Mouse (Mus musculus) kidney, embryonic 15.5 days (tissue): ENCODE measurements around the gene Lmntd1. TPM values are rescaled to one million over a fixed set of nuclear protein-coding genes. Genes with fewer than 3 reads are reported as not detected.
A peak's percentile ranks its signal among the peaks of the same experiment; 100 is the strongest.

Source experiments
- ATAC-seq: fragments of 200-750 bp; cut with Nextera tagmentation; replicated peaks from 2 replicates; pipeline ENCODE4 v1.8.0; 2017; ENCODE audit warnings: moderate TSS enrichment; ENCODE audit not compliant: low FRiP score
- H3K27ac ChIP-seq: fragments of 300-500 bp; sonication (generic); 2 replicates; pipeline ENCODE4 v1.5.1; 2015; ENCODE audit warnings: mild to moderate bottlenecking, inconsistent platforms
- H3K27me3 ChIP-seq: fragments of 300-500 bp; sonication (generic); 2 replicates; pipeline ENCODE4 v1.6.1; 2015; ENCODE audit warnings: inconsistent platforms
- H3K36me3 ChIP-seq: fragments of 300-500 bp; sonication (generic); 2 replicates; pipeline ENCODE4 v1.6.1; 2015; ENCODE audit warnings: inconsistent platforms
- H3K4me1 ChIP-seq: fragments of 300-500 bp; sonication (generic); 2 replicates; pipeline ENCODE4 v1.6.1; 2015; ENCODE audit warnings: inconsistent platforms
- H3K4me2 ChIP-seq: fragments of 300-500 bp; sonication (generic); 2 replicates; pipeline ENCODE4 v1.6.1; 2015; ENCODE audit warnings: moderate library complexity, mild to moderate bottlenecking, inconsistent platforms
- H3K4me3 ChIP-seq: fragments of 300-500 bp; sonication (generic); replicated peaks from 2 replicates; pipeline ENCODE4 v1.5.1; 2015; ENCODE audit warnings: mild to moderate bottlenecking, inconsistent platforms
- H3K9ac ChIP-seq: fragments of 300-500 bp; sonication (generic); 2 replicates; pipeline ENCODE4 v1.6.1; 2015; ENCODE audit warnings: mild to moderate bottlenecking, inconsistent platforms
- H3K9me3 ChIP-seq: fragments of 300-500 bp; sonication (generic); replicated peaks from 2 replicates; pipeline ENCODE4 v1.6.1; 2016; ENCODE audit warnings: inconsistent platforms
- WGBS: fragments of 180-500 bp; shearing (Covaris S2); methylation state at CpG from one replicate; pipeline ENCODE4 v1.1.7; 2015; ENCODE audit warnings: mixed read lengths; 5-methylcytosine and 5-hydroxymethylcytosine counted together
- polyA plus RNA-seq: library from polyadenylated mRNA; unstranded; fragments of >200 nt; fragmentation: Nextera tagmentation; extraction: Ambion mirVana; gene quantifications from 2 replicates; pipeline ENCODE4 v1.2.1, GENCODE M21; 2015

The Lmntd1 gene
- polyA plus RNA-seq, 1 experiment from 2014 or later, result 2.4 TPM

DNA sequence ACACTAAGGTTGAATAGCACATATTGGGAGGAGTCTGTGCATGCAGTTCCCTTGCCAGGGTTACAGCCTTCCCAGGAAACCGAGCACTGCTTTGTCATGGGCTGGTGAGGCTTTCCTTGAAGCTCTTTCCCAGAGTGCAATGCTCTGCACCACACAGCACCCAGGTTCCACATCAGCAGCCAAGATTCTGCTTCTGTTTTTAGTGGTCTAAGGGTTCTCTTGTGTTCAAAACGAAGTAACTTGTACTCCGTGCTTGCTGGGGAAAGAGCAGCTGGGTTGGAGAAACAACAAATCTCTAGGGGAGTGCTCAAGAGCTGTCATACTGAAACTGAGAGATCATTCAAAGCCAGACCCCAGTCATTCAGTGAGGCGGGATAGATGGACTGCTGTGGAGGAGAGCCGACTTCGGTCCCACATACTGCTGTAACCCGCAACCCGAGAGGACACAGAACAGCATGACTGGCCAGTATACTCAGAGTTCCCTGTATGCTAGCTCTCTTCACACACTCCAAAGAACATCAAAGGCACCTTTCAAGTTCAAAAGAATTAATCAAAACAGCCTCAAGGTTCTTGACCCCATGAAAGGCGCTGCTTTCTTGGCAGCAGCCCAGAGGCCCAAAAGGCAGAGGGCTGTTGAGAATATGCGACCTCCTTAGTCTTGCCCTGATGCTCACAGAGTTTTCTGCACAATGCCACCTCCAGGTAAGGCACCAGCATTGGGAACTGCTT is 35.5 kb downstream of the Lmntd1 start:
- Histone ChIP-seq H3K27ac (peak overlapping the region; percentile 78), H3K4me2 (peak overlapping the region; percentile 27; the same call in 1 of the 2 replicates), H3K9ac (no peak overlapping the region), H3K4me1 (peaks cover 33% of the 10 kb centered on the region), H3K4me3 (no peak overlapping the region), H3K9me3 (no peaks in the 10 kb centered on the region), H3K27me3 (no peaks in the 10 kb centered on the region; the same call in 1 of the 2 replicates), H3K36me3 (no peaks in the 10 kb centered on the region)
- 17% methylated on average over 10 of the region's 10 CpGs for WGBS
- ATAC-seq, result peak; percentile 88

DNA sequence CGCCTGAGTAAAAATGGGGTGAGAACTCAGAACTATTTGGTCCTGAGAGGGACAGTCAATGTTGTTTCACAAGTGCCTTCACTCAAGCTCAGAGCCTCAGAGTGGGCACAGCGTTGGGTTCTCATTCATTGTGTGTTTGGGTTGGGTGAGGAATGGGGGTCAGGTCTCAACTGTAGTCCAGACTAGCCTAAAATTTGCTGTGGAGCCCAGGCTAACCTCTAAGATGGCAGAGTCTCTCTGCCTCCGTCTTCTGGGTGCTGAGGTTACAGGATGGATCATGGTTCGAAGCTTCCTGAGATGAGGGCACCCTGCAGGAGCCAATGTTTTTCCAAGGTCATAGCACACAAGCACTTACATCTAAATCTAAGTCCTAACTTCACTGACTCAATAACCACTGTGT is 37.4 kb downstream of the Lmntd1 start:
- WGBS, result 88% methylated on average over 4 of the region's 4 CpGs
- H3K36me3 ChIP-seq, result no peaks in the 10 kb centered on the region
- no peaks in the 10 kb centered on the region for H3K9me3 ChIP-seq
- ATAC-seq, result no peak
- H3K4me3 ChIP-seq, result no peak overlapping the region
- H3K9ac ChIP-seq, result no peak overlapping the region
- H3K4me1 ChIP-seq, result peaks cover 29% of the 10 kb centered on the region
- no peak overlapping the region for H3K4me2 ChIP-seq
- no peaks in the 10 kb centered on the region; the same call in 1 of the 2 replicates for H3K27me3 ChIP-seq
- no peak overlapping the region for H3K27ac ChIP-seq

DNA sequence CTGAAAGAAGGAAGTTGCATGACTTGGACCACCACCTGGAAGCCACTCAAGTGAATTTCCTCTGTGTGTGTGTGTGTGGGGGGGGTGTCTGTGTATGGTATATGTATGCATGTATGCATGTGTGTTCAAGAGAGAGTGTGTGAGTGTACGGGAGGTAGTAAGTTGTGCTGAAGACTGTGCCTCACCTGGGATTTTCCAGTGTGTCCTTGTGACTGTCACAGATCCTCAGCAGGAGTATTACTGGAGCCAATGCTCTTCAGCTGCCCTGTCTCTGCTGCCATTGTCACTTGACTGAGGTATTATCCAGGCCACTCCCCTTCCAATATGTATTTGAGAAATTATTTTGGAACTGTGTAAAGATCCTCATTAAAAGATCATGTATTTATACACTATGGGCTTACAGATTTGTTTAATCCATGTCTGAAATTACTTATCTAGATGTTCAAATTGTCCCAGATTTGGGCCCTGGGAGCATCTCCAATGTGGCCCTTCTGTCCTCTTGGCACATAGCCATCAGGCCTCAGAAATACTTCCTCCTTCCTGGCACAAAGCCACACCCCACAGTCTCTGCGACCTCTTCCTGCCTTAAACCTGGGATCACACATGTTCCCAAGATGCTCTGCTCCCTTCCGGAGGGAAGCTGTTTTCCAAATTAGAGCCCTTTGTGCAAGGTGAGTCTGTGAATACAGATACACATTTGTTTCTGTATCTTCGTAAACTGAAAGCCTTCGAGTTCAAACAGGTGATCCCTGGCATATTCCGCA is 40.7 kb downstream of the Lmntd1 start:
- no peak for ATAC-seq
- no peak overlapping the region for H3K4me3 ChIP-seq
- 82% methylated on average over 6 of the region's 6 CpGs for WGBS

DNA sequence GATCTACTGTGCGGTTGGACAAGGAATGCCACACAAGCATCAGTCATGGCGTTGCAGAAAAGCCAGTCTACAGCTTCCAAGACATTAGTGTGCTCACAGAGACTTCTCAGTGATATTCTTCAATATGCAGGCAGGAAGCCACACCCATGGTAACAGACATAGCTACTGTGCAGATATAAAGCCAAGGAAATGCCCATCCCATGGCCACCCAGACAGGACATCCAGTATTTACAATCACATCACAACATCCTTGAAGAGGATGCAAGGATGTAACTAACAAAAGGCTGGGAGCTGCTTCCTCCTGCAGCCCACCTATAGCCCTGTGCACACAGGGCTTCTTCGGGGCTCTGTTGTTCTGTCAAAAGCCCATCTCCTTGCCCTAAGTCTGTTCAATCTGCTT is 45.4 kb downstream of the Lmntd1 start:
- no peaks in the 10 kb centered on the region for H3K27me3 ChIP-seq
- no peak overlapping the region for H3K4me3 ChIP-seq
- WGBS, result 79% methylated on average over 3 of the region's 3 CpGs
- H3K36me3 ChIP-seq, result no peaks in the 10 kb centered on the region
- no peak overlapping the region for H3K9ac ChIP-seq
- peaks cover 6% of the 10 kb centered on the region; the same call in 1 of the 2 replicates for H3K4me1 ChIP-seq
- ATAC-seq, result no peak
- no peaks in the 10 kb centered on the region for H3K9me3 ChIP-seq
- no peak overlapping the region for H3K27ac ChIP-seq
- H3K4me2 ChIP-seq, result no peak overlapping the region

More for the DNA sequence above, 40.7 kb downstream of the Lmntd1 start:
- H3K4me2 ChIP-seq, result no peak overlapping the region
- no peak overlapping the region for H3K27ac ChIP-seq
- H3K4me1 ChIP-seq, result peaks cover 12% of the 10 kb centered on the region
- H3K9me3 ChIP-seq, result no peaks in the 10 kb centered on the region
- no peak overlapping the region for H3K9ac ChIP-seq
- H3K36me3 ChIP-seq, result no peaks in the 10 kb centered on the region
- H3K27me3 ChIP-seq, result no peaks in the 10 kb centered on the region

DNA sequence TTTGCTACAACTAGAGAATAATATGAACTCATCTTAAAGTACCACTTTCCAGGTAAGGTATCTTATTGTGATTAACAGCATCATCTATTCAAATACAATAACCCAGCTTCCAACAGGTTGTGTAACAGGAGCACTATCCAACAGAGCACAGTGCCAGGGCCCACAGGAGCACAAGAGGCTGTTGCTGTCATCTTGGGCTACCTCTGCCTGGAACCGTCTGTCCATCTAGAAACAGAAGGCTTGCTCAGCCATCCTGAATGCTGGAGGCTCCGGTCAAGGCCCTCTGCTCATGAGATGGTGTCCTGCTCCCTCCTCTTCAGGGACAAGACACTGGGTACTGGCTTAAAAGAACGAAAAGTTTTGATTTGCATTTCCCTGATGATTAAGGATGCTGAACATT is 46.3 kb downstream of the Lmntd1 start:
- no peaks in the 10 kb centered on the region for H3K36me3 ChIP-seq
- H3K4me3 ChIP-seq, result no peak overlapping the region
- no peak overlapping the region for H3K9ac ChIP-seq
- WGBS, result 91% methylated on average over 3 of the region's 3 CpGs
- H3K27ac ChIP-seq, result no peak overlapping the region
- no peak overlapping the region for H3K4me2 ChIP-seq
- no peaks in the 10 kb centered on the region for H3K9me3 ChIP-seq
- H3K27me3 ChIP-seq, result no peaks in the 10 kb centered on the region
- peaks cover 6% of the 10 kb centered on the region; the same call in 1 of the 2 replicates for H3K4me1 ChIP-seq
- no peak for ATAC-seq

DNA sequence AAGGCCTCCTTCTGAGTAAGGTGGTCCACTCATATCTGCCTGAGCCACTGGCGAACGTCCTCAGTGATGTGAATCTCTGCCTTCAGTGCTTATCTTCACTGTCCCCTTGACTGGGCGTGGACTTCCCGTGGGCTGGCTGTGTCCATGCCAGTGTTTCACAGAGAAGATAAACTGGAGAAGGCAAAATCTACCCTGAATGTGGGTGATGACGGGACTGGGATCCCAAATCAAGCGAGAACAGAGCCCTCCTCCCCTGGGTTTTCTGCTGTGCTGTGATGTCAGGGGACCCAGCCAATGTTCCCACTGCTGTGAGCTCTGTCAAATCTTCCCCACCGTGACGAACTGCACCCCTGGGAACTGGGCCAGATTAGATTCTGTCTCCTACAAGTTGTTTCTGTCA is 46.8 kb downstream of the Lmntd1 start:
- H3K9ac ChIP-seq, result no peak overlapping the region
- no peak for ATAC-seq
- WGBS, result 74% methylated on average over 8 of the region's 8 CpGs

DNA sequence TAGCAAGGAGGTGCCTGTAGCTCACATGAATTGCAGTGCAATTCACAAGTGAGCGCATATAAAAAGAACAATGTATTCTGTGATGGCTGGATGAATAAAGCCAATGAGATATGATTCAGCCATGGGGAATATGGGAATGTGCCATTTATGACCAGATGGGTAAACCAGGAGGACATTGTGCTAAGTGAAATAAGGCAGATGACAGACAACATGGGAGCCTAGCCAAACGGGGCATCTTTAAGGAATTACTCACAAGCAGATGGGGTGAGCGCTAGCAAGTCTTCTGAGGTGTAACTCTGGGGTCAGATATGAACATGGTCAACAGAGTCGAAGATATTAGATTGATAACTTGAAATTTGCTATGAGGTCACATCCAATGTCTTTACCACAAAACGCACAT is 48.5 kb downstream of the Lmntd1 start:
- H3K4me1 ChIP-seq, result peaks cover 6% of the 10 kb centered on the region; the same call in 1 of the 2 replicates
- 94% methylated on average over 5 of the region's 5 CpGs for WGBS
- no peak overlapping the region for H3K4me3 ChIP-seq
- H3K9me3 ChIP-seq, result no peaks in the 10 kb centered on the region
- no peak overlapping the region for H3K9ac ChIP-seq
- no peak overlapping the region for H3K4me2 ChIP-seq
- no peaks in the 10 kb centered on the region for H3K27me3 ChIP-seq
- no peak for ATAC-seq
- no peak overlapping the region for H3K27ac ChIP-seq
- H3K36me3 ChIP-seq, result no peaks in the 10 kb centered on the region

More for the DNA sequence above, 46.8 kb downstream of the Lmntd1 start:
- no peaks in the 10 kb centered on the region for H3K9me3 ChIP-seq
- H3K4me3 ChIP-seq, result no peak overlapping the region
- H3K27me3 ChIP-seq, result no peaks in the 10 kb centered on the region
- no peaks in the 10 kb centered on the region for H3K36me3 ChIP-seq
- H3K4me2 ChIP-seq, result no peak overlapping the region
- peaks cover 6% of the 10 kb centered on the region; the same call in 1 of the 2 replicates for H3K4me1 ChIP-seq
- no peak overlapping the region for H3K27ac ChIP-seq

DNA sequence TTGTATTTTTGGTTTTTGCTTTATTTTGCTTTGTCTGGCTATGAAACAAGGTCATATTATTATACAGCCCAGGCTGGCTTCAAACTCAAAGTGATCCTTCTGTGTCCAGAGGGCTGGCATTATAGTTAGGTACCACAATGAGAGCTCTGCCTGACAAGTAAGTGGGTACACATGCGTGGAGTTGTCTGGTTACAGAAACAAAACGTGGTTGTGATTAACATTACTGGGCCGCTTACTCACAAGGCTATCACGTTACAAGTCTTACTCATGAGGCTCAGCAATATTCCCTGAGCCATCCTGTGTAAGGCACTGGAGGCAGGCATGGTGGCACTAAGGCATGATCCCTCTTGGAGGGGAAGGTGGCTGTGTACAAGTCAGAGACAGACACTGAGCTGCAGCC is 49.4 kb downstream of the Lmntd1 start:
- no peaks in the 10 kb centered on the region for H3K9me3 ChIP-seq
- H3K4me1 ChIP-seq, result peaks cover 6% of the 10 kb centered on the region; the same call in 1 of the 2 replicates
- WGBS, result 51% methylated on average over 4 of the region's 4 CpGs
- H3K9ac ChIP-seq, result no peak overlapping the region
- no peak for ATAC-seq
- no peaks in the 10 kb centered on the region for H3K36me3 ChIP-seq
- H3K27me3 ChIP-seq, result no peaks in the 10 kb centered on the region
- no peak overlapping the region for H3K4me3 ChIP-seq
- no peak overlapping the region for H3K4me2 ChIP-seq
- H3K27ac ChIP-seq, result no peak overlapping the region

DNA sequence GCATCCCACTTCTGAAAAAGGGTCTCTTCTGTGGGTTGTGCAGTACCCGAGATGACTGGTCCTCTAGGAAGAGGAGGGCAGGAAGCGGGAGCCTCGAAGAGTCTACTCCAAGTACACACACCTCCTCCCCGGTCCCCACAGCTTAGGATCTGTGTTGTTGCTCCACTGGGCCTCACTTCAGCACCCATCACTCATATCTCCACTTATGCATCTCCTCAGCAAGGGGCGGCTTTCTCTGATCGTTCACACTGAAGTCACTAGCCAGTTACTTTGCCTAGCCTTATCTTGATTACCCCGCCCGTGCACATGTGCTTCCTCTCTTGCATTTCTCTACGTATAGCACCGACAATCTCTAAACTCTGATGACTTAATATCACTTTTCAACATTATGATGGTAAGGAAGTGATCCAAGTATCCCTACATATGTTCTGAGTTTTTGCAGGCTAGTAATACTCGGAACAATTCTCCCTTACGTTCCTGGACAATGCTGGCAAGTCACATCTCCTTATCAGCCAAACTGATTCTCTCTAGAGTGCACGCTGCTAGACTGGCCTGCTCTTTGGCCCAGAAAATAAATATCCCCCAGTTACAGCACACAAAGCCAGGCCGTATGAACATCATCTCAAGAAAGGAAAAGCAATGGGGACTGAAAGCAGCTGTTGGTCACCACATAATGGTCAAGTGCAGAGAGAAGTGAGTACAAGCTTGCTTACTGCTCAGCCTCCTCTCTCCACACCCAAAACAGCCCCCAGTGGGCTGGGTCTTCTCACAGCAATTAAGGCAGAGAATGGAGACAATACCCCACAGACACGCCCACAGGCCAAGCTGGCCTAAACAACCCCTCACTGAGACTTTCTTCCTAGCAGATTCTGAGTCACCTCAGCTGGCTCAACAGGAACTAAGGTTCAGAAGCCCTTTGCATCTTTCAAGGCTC is 56.8 kb downstream of the Lmntd1 start:
- Histone ChIP-seq H3K4me3 (no peak overlapping the region), H3K4me2 (no peak overlapping the region), H3K9ac (no peak overlapping the region), H3K4me1 (peaks cover 6% of the 10 kb centered on the region; the same call in 1 of the 2 replicates), H3K9me3 (no peaks in the 10 kb centered on the region; the same call in 1 of the 2 replicates), H3K27ac (0 out of 2 replicates have a peak overlapping the region, but pooled peaks have one; percentile 22), H3K27me3 (no peaks in the 10 kb centered on the region), H3K36me3 (no peaks in the 10 kb centered on the region)
- ATAC-seq, result peak; percentile 54; the same call in 1 of the 2 replicates
- 67% methylated on average over 15 of the region's 15 CpGs for WGBS

DNA sequence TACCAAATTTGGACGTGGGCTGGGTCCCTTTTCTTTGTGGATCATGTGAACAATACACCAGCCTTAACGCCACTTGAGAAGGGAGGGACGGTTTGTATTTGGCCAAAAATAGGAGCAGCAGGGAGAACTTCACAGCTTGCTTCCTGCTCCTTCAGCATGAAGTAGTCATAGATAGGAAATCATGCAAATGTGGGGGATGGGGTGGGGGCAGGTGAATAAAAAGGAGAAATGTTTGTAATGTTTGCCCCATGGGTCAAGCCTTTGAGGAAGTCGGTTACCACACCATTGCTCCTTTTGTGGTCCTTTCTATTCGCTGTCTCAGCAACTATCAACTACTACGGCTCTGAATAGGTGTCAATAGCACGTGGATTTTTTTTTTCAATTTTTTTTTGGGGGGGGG is 60.9 kb downstream of the Lmntd1 start:
- no peak overlapping the region for H3K4me3 ChIP-seq
- WGBS, result 77% methylated on average over 7 of the region's 7 CpGs
- no peaks in the 10 kb centered on the region for H3K27me3 ChIP-seq
- no peak overlapping the region for H3K4me2 ChIP-seq
- no peaks in the 10 kb centered on the region; the same call in 1 of the 2 replicates for H3K9me3 ChIP-seq
- H3K36me3 ChIP-seq, result no peaks in the 10 kb centered on the region
- H3K9ac ChIP-seq, result no peak overlapping the region
- no peak for ATAC-seq
- no peak overlapping the region for H3K27ac ChIP-seq
- H3K4me1 ChIP-seq, result peaks cover 9% of the 10 kb centered on the region; the same call in 1 of the 2 replicates

DNA sequence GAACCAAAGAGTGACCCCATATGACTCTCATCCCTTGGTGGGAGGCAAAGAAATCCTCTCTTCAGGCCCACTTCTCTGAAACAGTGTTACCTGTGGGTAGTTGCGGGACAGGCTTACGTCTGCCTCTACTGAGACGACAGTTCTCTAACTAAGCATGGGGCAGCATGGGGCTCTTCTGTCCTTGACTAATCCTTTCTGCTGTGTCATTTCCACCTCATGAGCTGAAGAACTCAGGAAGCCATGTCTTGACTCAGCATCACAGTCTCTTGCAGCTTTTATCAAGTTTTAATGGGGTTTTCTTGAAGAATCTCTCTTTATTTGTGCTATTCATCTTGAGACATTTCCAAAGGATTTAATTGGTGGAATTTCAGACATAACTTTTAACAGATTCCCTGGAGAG is 61.3 kb downstream of the Lmntd1 start:
- H3K9ac ChIP-seq, result no peak overlapping the region
- no peaks in the 10 kb centered on the region for H3K36me3 ChIP-seq
- 95% methylated on average over 3 of the region's 3 CpGs for WGBS
- no peak overlapping the region for H3K4me2 ChIP-seq
- no peaks in the 10 kb centered on the region for H3K9me3 ChIP-seq
- H3K27ac ChIP-seq, result no peak overlapping the region
- H3K4me1 ChIP-seq, result peaks cover 9% of the 10 kb centered on the region; the same call in 1 of the 2 replicates
- no peaks in the 10 kb centered on the region for H3K27me3 ChIP-seq
- no peak overlapping the region for H3K4me3 ChIP-seq
- ATAC-seq, result no peak
